Mouse (Mus musculus) midbrain, postnatal 0 days (tissue): ENCODE data around the gene Spred2. TPM values are rescaled to one million over a fixed set of nuclear protein-coding genes. Genes with fewer than 3 reads are reported as not detected.

Experiments used
- ATAC-seq: fragments of 200-750 bp; cut with Nextera tagmentation; 2 replicates; pipeline ENCODE4 v1.8.0; 2017; ENCODE audit warnings: moderate number of reproducible peaks, mild to moderate bottlenecking, moderate TSS enrichment, moderate library complexity; ENCODE audit not compliant: low FRiP score
- DNase-seq: peaks from one replicate; pipeline ENCODE4 v3.0.0-alpha.2; 2015; ENCODE audit warnings: low spot score
- H3K27ac ChIP-seq: fragments of 300-500 bp; sonication (generic); 2 replicates; pipeline ENCODE4 v1.5.1; 2014; ENCODE audit warnings: low read depth, mild to moderate bottlenecking, low read length, mixed read lengths
- H3K27me3 ChIP-seq: fragments of 300-500 bp; sonication (generic); 2 replicates; pipeline ENCODE4 v1.6.1; 2014; ENCODE audit warnings: low read length, control low read depth, mixed read lengths; ENCODE audit not compliant: insufficient read depth
- H3K36me3 ChIP-seq: fragments of 300-500 bp; sonication (generic); 2 replicates; pipeline ENCODE4 v1.6.1; 2014; ENCODE audit warnings: low read length, control low read depth, mixed read lengths; ENCODE audit not compliant: insufficient read depth
- H3K4me1 ChIP-seq: fragments of 300-500 bp; sonication (generic); 2 replicates; pipeline ENCODE4 v1.6.1; 2014; ENCODE audit warnings: mild to moderate bottlenecking, control low read depth, antibody characterized with exemption, low read length, mixed read lengths; ENCODE audit not compliant: insufficient read depth
- H3K4me2 ChIP-seq: fragments of 300-500 bp; sonication (generic); 2 replicates; pipeline ENCODE4 v1.6.1; 2014; ENCODE audit warnings: low read depth, mild to moderate bottlenecking, low read length, mixed read lengths; ENCODE audit not compliant: poor library complexity, severe bottlenecking
- H3K4me3 ChIP-seq: fragments of 300-500 bp; sonication (generic); 2 replicates; pipeline ENCODE4 v1.5.1; 2014; ENCODE audit warnings: low read depth, mild to moderate bottlenecking, low read length, moderate library complexity
- H3K9ac ChIP-seq: fragments of 300-500 bp; sonication (generic); replicated peaks from 2 replicates; pipeline ENCODE4 v1.6.1; 2014; ENCODE audit warnings: mild to moderate bottlenecking, low read length, moderate library complexity, mixed read lengths; ENCODE audit not compliant: poor library complexity, severe bottlenecking
- H3K9me3 ChIP-seq: fragments of 300-500 bp; sonication (generic); 2 replicates; pipeline ENCODE4 v1.6.1; 2016; ENCODE audit warnings: low read length, control low read depth
- CTCF ChIP-seq: IDR thresholded peaks from 2 replicates; pipeline ENCODE4 v1.5.1; 2016; ENCODE audit warnings: antibody characterized with exemption, mild to moderate bottlenecking
- WGBS: fragments of 180-500 bp; shearing (Covaris S2); extraction: QIAGEN DNeasy Blood & Tissue Kit; methylation state at CpG from one replicate; pipeline ENCODE4 v1.1.7; 2014; 5-methylcytosine and 5-hydroxymethylcytosine counted together
- polyA plus RNA-seq: library from polyadenylated mRNA; unstranded; fragments of >200 nt; fragmentation: Nextera tagmentation; extraction: Ambion mirVana; gene quantifications from 2 replicates; pipeline ENCODE4 v1.2.1, GENCODE M21; 2015
- total RNA-seq: library from RNA; depleted of rRNA; stranded (reverse); fragments of >200 nt; gene quantifications from 2 replicates; pipeline ENCODE4 v1.2.3, GENCODE M21; 2014

Spred2 gene
- total and polyA plus RNA-seq, 2 experiments from 2014 or later, result 6.2 to 17.0 TPM

GRCm38 (mm10) chr11:19943753-19944152 lies 19.6 kb downstream of the Spred2 start:
- Histone ChIP-seq H3K4me2 (no peak overlapping the region), H3K9ac (no peak overlapping the region), H3K27me3 (no peaks in the 10 kb centered on the region), H3K4me1 (no peaks in the 10 kb centered on the region), H3K36me3 (no peaks in the 10 kb centered on the region; the same call in 1 of the 2 replicates), H3K9me3 (no peaks in the 10 kb centered on the region), H3K27ac (no peak overlapping the region), H3K4me3 (no peak overlapping the region)
- TF ChIP-seq CTCF, result no peak
- WGBS, result 100% methylated on average over 2 of the region's 2 CpGs
- ATAC-seq (no peak), DNase-seq (no peak)

GRCm38 (mm10) chr11:19944701-19945100 lies 20.5 kb downstream of the Spred2 start:
- H3K4me2 ChIP-seq, result no peak overlapping the region
- H3K9me3 ChIP-seq, result no peaks in the 10 kb centered on the region
- H3K27ac ChIP-seq, result no peak overlapping the region
- DNase-seq, result no peak
- 73% methylated on average over 6 of the region's 6 CpGs for WGBS
- no peaks in the 10 kb centered on the region; the same call in 1 of the 2 replicates for H3K36me3 ChIP-seq
- TF ChIP-seq CTCF, result no peak
- no peak for ATAC-seq
- no peaks in the 10 kb centered on the region for H3K27me3 ChIP-seq
- no peak overlapping the region for H3K9ac ChIP-seq
- H3K4me3 ChIP-seq, result no peak overlapping the region
- no peaks in the 10 kb centered on the region for H3K4me1 ChIP-seq

- no peak for TF ChIP-seq CTCF
- no peak for DNase-seq
- WGBS, result 92% methylated on average over 6 of the region's 7 CpGs
Measured at GRCm38 (mm10) chr11:19946721-19947120, 22.5 kb downstream of the Spred2 start.

GRCm38 (mm10) chr11:19947626-19948135 lies 23.5 kb downstream of the Spred2 start:
- ATAC-seq, result no peak
- H3K4me2 ChIP-seq, result no peak overlapping the region
- no peaks in the 10 kb centered on the region; the same call in 1 of the 2 replicates for H3K36me3 ChIP-seq
- no peaks in the 10 kb centered on the region for H3K4me1 ChIP-seq
- DNase-seq, result no peak
- WGBS, result 77% methylated on average over 7 of the region's 7 CpGs
- H3K27ac ChIP-seq, result no peak overlapping the region
- no peaks in the 10 kb centered on the region for H3K27me3 ChIP-seq
- H3K4me3 ChIP-seq, result no peak overlapping the region
- H3K9me3 ChIP-seq, result no peaks in the 10 kb centered on the region
- H3K9ac ChIP-seq, result no peak overlapping the region
- TF ChIP-seq CTCF, result no peak

More at GRCm38 (mm10) chr11:19946721-19947120, 22.5 kb downstream of the Spred2 start:
- Histone ChIP-seq H3K9me3 (no peaks in the 10 kb centered on the region), H3K9ac (no peak overlapping the region), H3K4me3 (no peak overlapping the region), H3K4me2 (no peak overlapping the region), H3K4me1 (no peaks in the 10 kb centered on the region), H3K36me3 (no peaks in the 10 kb centered on the region; the same call in 1 of the 2 replicates), H3K27ac (no peak overlapping the region), H3K27me3 (no peaks in the 10 kb centered on the region)
- no peak for ATAC-seq

- Histone ChIP-seq H3K27ac (no peak overlapping the region), H3K9me3 (no peaks in the 10 kb centered on the region), H3K9ac (no peak overlapping the region), H3K36me3 (no peaks in the 10 kb centered on the region), H3K4me3 (no peak overlapping the region), H3K4me1 (no peaks in the 10 kb centered on the region), H3K4me2 (no peak overlapping the region), H3K27me3 (no peaks in the 10 kb centered on the region)
- 80% methylated on average over 5 of the region's 5 CpGs for WGBS
- no peak for TF ChIP-seq CTCF
- no peak for DNase-seq
- ATAC-seq, result no peak
Measured at GRCm38 (mm10) chr11:19949725-19950124, 25.6 kb downstream of the Spred2 start.

GRCm38 (mm10) chr11:19950169-19950568 lies 26.0 kb downstream of the Spred2 start:
- H3K4me3 ChIP-seq, result no peak overlapping the region
- H3K9ac ChIP-seq, result no peak overlapping the region
- H3K27me3 ChIP-seq, result no peaks in the 10 kb centered on the region
- no peak for TF ChIP-seq CTCF
- H3K27ac ChIP-seq, result no peak overlapping the region
- no peaks in the 10 kb centered on the region for H3K4me1 ChIP-seq
- no peaks in the 10 kb centered on the region for H3K9me3 ChIP-seq
- DNase-seq (no peak), ATAC-seq (no peak)
- no peak overlapping the region for H3K4me2 ChIP-seq
- WGBS, result 80% methylated on average over 8 of the region's 8 CpGs
- no peaks in the 10 kb centered on the region for H3K36me3 ChIP-seq
